Mouse (Mus musculus) ZHBTc4 (cell line): ENCODE measurements around the gene Dnaja1.

Source experiments
- DNase-seq: peaks from one replicate; pipeline ENCODE4 v3.0.0-alpha.2; 2011; ENCODE audit warnings: low read depth, low spot score

The Dnaja1 gene

DNA sequence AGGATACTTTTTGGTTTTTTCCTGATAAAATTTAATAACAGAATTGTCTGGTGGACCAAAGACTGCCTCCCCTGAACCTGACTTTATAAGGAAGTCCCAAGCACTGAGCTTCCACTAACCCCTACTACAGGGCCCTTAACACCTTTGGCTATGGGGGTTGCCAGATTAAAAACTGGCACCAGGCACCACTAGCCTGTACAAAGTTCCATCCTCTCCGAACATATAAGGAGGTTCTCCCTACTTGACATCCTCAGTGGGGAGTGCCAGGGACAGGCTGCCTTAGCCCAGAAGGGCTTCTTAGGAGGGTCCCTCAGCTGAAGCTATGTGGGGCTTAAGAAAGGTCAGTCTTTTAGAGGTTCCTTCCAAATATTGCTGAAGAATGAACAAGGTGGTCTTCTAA lies 13.4 kb downstream of the Dnaja1 start:
- DNase-seq, result no peak

- DNase-seq, result peak; percentile 63
Measured at GRCm38 (mm10) chr4:40757157-40757779, 35.3 kb downstream of the Dnaja1 start.

DNA sequence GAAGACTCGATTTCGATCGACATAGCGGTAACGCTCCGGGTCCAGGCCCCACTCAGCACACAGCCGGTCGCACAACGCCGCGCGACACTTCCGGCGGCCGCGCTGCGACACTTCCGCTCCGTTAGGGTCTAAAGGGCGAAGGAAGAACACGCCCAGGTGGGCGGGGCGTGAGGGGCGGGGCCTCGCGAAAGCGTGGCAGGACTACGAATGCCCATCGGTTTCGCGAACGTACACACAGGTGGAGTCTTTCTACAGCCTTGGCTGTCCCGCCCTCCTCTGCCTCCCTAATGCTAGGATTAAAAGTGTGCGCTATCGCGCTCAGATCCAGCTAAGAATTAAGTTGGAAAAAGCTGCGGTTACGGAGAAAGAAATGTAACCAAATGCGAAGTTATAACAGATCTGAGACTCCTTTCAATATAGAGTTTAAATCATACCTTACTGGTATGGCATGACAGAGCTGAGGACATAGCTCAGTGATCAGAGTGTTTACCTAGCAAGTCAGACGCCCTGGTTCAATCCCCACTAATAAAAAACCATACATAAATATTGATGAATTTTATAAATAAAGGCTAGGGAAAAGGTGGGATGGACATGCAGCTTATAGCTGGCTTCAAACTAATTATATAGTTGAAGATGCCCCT lies 36.0 kb downstream of the Dnaja1 start, which contains the start of gene Smu1:
Gene Smu1, minus strand, starts transcription at position 144 of the 641 bp plus-strand sequence.
- peak; percentile 100 for DNase-seq

DNA sequence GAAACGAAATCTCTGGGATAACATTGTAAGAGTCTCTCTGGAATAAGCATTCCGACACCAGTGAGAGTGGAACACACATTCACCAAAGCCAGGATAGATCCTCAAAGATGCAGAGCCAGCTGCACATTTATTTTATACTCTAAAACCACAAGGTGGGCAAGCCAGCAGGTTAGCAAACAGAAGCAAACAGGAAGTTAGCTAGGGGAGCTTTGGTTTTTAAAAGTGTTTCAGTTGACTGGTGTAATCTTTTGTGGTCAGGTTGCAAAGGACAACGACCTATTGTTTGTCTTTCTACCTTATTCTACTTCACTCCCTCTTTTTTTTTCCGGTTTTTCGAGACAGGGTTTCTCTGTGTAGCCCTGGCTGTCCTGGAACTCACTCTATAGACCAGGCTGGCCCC lies 37.9 kb downstream of the Dnaja1 start:
- no peak for DNase-seq

DNA sequence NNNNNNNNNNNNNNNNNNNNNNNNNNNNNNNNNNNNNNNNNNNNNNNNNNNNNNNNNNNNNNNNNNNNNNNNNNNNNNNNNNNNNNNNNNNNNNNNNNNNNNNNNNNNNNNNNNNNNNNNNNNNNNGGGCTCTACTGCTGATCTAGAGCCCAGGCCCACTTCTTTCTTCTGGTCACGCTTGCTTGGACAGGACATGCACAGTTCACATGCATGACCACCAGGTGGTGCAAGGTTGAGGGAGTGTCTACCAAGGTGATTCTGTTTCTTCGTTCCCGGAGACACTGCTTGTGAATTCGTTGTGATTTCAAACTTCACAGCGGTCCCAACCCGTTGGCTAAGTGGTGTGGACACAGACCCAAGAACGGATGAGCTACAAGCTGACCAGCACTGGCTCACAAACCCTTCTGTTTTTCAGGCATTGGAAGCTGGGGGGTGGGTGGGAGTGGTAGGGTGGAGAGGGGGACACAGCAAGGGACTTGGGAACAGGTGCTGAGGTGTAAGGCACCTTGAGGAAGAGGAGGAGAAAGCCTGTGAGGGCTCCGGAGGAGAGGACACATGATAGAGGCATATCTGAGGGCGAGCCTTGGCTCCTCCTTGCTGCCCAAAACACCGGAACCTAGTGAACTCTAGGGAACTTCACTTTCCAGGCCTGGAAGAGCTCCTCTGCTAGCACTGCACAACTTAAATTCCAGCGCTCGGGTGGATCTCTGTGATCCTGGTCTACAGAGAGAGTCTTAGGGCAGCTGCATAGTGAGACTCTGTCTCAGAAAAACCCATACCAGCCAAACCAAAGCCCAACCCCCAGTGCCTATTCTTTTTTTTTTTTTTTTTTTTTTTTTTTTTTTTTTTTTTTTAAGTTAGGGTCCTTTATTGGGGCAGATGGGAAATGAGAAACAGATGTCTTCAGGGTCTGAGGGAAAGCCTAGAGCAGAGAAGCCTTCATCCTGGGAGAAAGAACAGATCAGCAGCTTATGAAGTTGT lies 52.6 kb downstream of the Dnaja1 start:
- DNase-seq, result peak; percentile 89

- peak; percentile 36 for DNase-seq
Measured at GRCm38 (mm10) chr4:40776416-40776815, 54.5 kb downstream of the Dnaja1 start.

DNA sequence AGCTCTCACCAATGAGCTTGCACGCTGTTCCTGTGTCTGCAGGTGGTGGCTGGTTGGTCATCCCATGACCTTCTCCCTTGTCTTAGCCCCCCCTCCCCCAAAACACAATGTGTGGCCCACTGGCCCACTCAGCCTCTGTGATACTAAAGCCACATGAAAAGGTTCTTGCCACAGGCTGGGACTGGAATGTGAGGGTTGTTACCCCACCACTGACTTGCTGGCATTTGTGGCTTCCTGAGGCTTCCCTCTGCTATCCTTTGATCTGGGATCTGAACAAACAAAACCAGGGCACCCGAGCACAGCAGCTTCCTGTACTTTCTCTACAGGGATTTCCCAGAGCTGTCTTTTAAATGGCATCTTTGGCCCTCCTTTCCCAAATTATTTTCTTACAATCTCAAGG lies 55.2 kb downstream of the Dnaja1 start:
- peak; percentile 59 for DNase-seq

GRCm38 (mm10) chr4:40778656-40779055 lies 56.7 kb downstream of the Dnaja1 start:
- peak; percentile 38 for DNase-seq

- DNase-seq, result peak; percentile 72
Measured at GRCm38 (mm10) chr4:40781143-40781542, 59.2 kb downstream of the Dnaja1 start.

- DNase-seq, result no peak
Measured at GRCm38 (mm10) chr4:40781797-40782495, 60.0 kb downstream of the Dnaja1 start.

- no peak for DNase-seq
Measured at GRCm38 (mm10) chr4:40783049-40783448, 61.1 kb downstream of the Dnaja1 start.

GRCm38 (mm10) chr4:40784556-40785169 lies 62.7 kb downstream of the Dnaja1 start:
- DNase-seq, result no peak

- DNase-seq, result peak; percentile 85
Measured at GRCm38 (mm10) chr4:40785620-40786166, 63.7 kb downstream of the Dnaja1 start.

DNA sequence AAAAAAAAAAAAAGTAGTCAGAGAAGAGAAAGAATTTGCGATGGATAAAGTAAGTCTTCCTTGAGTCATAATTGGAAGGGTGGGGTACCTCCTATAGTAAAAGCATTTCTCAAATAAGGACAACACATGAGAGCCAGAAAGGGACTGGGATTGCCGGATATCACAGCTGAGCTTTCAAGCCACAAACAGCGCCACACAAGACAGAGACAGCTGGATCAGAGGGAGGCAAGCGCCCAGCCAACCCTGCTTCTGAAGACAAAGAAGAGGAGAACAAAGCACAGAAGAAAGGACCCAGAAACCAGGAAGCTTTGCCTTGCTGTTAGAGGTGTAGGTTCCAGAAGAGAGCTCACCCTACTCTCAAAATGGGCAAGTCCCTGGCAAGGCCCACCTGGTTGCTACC lies 64.6 kb downstream of the Dnaja1 start:
- DNase-seq, result no peak
